Mouse (Mus musculus) heart, adult 2 months (tissue): Measurements from ENCODE around the gene Trim66. TPM values are rescaled to one million over a fixed set of nuclear protein-coding genes. Genes with fewer than 3 reads are reported as not detected.

Experiments
- DNase-seq, 2 experiments: peaks; one replicate each; pipeline ENCODE4 v3.0.0; 2021
- H3K27ac ChIP-seq: fragments of 200-600 bp; 2 replicates; pipeline ENCODE4 v1.8.1; 2022
- H3K27me3 ChIP-seq: fragments of 200-500 bp; 2 replicates; pipeline ENCODE4 v1.6.1; 2012; ENCODE audit warnings: mild to moderate bottlenecking, low read length, inconsistent platforms, mixed read lengths; ENCODE audit not compliant: control insufficient read depth, insufficient read depth
- H3K36me3 ChIP-seq: fragments of 200-500 bp; 2 replicates; pipeline ENCODE4 v1.6.1; 2012; ENCODE audit warnings: low read length, inconsistent platforms; ENCODE audit not compliant: control insufficient read depth, insufficient read depth
- H3K4me1 ChIP-seq: fragments of 200-500 bp; 2 replicates; pipeline ENCODE4 v1.6.1; 2011; ENCODE audit warnings: low read length; ENCODE audit not compliant: control insufficient read depth, insufficient read depth
- H3K4me3 ChIP-seq: fragments of 200-600 bp; 2 replicates; pipeline ENCODE4 v1.8.1; 2022
- H3K79me2 ChIP-seq: fragments of 200-500 bp; replicated peaks from 2 replicates; pipeline ENCODE4 v1.6.1; 2012; ENCODE audit warnings: mild to moderate bottlenecking, inconsistent platforms, low read length, moderate library complexity, mixed read lengths; ENCODE audit not compliant: control insufficient read depth, insufficient read depth
- H3K9ac ChIP-seq: fragments of 200-500 bp; 2 replicates; pipeline ENCODE4 v1.6.1; 2012; ENCODE audit warnings: low read depth, mild to moderate bottlenecking, control low read depth, inconsistent platforms, low read length, mixed read lengths
- CTCF ChIP-seq: fragments of 200-600 bp; IDR thresholded peaks from 2 replicates; pipeline ENCODE4 v1.8.1; 2022; ENCODE audit warnings: antibody characterized with exemption, mild to moderate bottlenecking, moderate library complexity
- EP300 ChIP-seq: fragments of 200-500 bp; IDR thresholded peaks from 2 replicates; pipeline ENCODE4 v1.6.1; 2011; ENCODE audit warnings: low read depth, low read length, control low read depth; ENCODE audit not compliant: insufficient read depth
- POLR2A ChIP-seq: fragments of 200-500 bp; IDR thresholded peaks from 2 replicates; pipeline ENCODE4 v1.6.1; 2011; ENCODE audit warnings: mild to moderate bottlenecking, low read depth, low read length, control low read depth; ENCODE audit not compliant: insufficient read depth
- WGBS: fragments of 180-500 bp; shearing (Covaris S2); methylation state at CpG from one replicate; pipeline ENCODE4 v1.1.7; 2018; 5-methylcytosine and 5-hydroxymethylcytosine counted together
- intact Hi-C: fragments of 180-260 bp; cut with DNase I; formaldehyde crosslinking; loops from one replicate; pipeline ENCODE4 v1.15.1; 2025
- polyA plus RNA-seq: library from polyadenylated mRNA; depleted of rRNA; stranded (reverse); fragments of >200 nt; gene quantifications from 2 replicates; pipeline ENCODE4 v1.2.3, GENCODE M21; 2012
- total RNA-seq, 2 experiments: library from RNA; stranded (reverse); gene quantifications; 2 replicates each; pipeline ENCODE4 v1.2.3; 2021

Gene Trim66
- total and polyA plus RNA-seq, 3 experiments: 0.14 to 0.21 TPM; not detected in 1

- Histone ChIP-seq H3K9ac (no peak overlapping the region), H3K79me2 (no peaks in the 10 kb centered on the region; the same call in 1 of the 2 replicates), H3K4me1 (peaks cover 9% of the 10 kb centered on the region), H3K27me3 (no peaks in the 10 kb centered on the region), H3K27ac (no peak overlapping the region), H3K4me3 (no peak overlapping the region), H3K36me3 (peaks cover 41% of the 10 kb centered on the region)
- WGBS: 72% methylated on average over 5 of the region's 5 CpGs
- intact Hi-C loops: no loop called here
- TF ChIP-seq CTCF: no peak
- no peak for TF ChIP-seq EP300
- TF ChIP-seq POLR2A: no peak
- no peak for DNase-seq
Measured at GRCm38 (mm10) chr7:109522084-109522483, 14.2 kb upstream of the Trim66 start.

- WGBS: 6% methylated on average over 10 of the region's 10 CpGs
- intact Hi-C loops: no loop called here
- H3K27ac ChIP-seq: peak overlapping the region; percentile 88; the same call in 1 of the 2 replicates
Measured at GRCm38 (mm10) chr7:109519936-109520335, 12.0 kb upstream of the Trim66 start.

GRCm38 (mm10) chr7:109518838-109519696, 11.1 kb upstream of the Trim66 start, which contains the start of gene Rpl27a:
Gene Rpl27a, plus strand, starts transcription at chr7:109519147.
- peaks cover 25% of the 10 kb centered on the region for H3K36me3 ChIP-seq
- DNase-seq: peak; percentile 99
- H3K9ac ChIP-seq: peak within 1 kb of the TSS; percentile 95
- H3K4me1 ChIP-seq: peaks cover 9% of the 10 kb centered on the region
- H3K27me3 ChIP-seq: no peaks in the 10 kb centered on the region
- intact Hi-C loops: no loop called here
- peak within 1 kb of the TSS; percentile 93 for H3K27ac ChIP-seq
- WGBS: under 1% methylated on average over 72 of the region's 72 CpGs
- peak within 1 kb of the TSS; percentile 98 for H3K4me3 ChIP-seq
- peak; percentile 82; the same call in 1 of the 2 replicates for TF ChIP-seq EP300
- TF ChIP-seq POLR2A: peak; percentile 97
- peak; percentile 22 for TF ChIP-seq CTCF
- no peaks in the 10 kb centered on the region; the same call in 1 of the 2 replicates for H3K79me2 ChIP-seq

More at GRCm38 (mm10) chr7:109519936-109520335, 12.0 kb upstream of the Trim66 start:
- peaks cover 9% of the 10 kb centered on the region for H3K4me1 ChIP-seq
- H3K9ac ChIP-seq: peak overlapping the region; percentile 95
- TF ChIP-seq EP300 (no peak), POLR2A (no peak), CTCF (no peak)
- H3K79me2 ChIP-seq: no peaks in the 10 kb centered on the region; the same call in 1 of the 2 replicates
- peaks cover 32% of the 10 kb centered on the region for H3K36me3 ChIP-seq
- H3K4me3 ChIP-seq: peak overlapping the region; percentile 98
- DNase-seq: no peak
- no peaks in the 10 kb centered on the region for H3K27me3 ChIP-seq

- no peak for DNase-seq
- intact Hi-C loops: no loop called here
- TF ChIP-seq CTCF: no peak
- no peak for TF ChIP-seq POLR2A
- TF ChIP-seq EP300: no peak
- WGBS: 11% methylated on average over 10 of the region's 10 CpGs
- H3K9ac ChIP-seq: peak overlapping the region; percentile 76
- H3K4me1 ChIP-seq: peaks cover 9% of the 10 kb centered on the region
- peaks cover 25% of the 10 kb centered on the region for H3K36me3 ChIP-seq
- H3K27ac ChIP-seq: peak overlapping the region; percentile 93
- peak overlapping the region; percentile 66 for H3K4me3 ChIP-seq
- no peaks in the 10 kb centered on the region for H3K27me3 ChIP-seq
- H3K79me2 ChIP-seq: no peaks in the 10 kb centered on the region; the same call in 1 of the 2 replicates
Measured at GRCm38 (mm10) chr7:109518036-109518681, 10.2 kb upstream of the Trim66 start.

- Histone ChIP-seq H3K27ac (no peak overlapping the region), H3K79me2 (no peaks in the 10 kb centered on the region), H3K9ac (no peak overlapping the region), H3K4me1 (peaks cover 9% of the 10 kb centered on the region), H3K27me3 (no peaks in the 10 kb centered on the region), H3K36me3 (peaks cover 17% of the 10 kb centered on the region), H3K4me3 (no peak overlapping the region)
- WGBS: 71% methylated on average over 3 of the region's 3 CpGs
- TF ChIP-seq POLR2A: no peak
- TF ChIP-seq EP300: no peak
- no peak for TF ChIP-seq CTCF
- intact Hi-C loops: no loop called here
- no peak for DNase-seq
Measured at GRCm38 (mm10) chr7:109516500-109516899, 8.6 kb upstream of the Trim66 start.
